Mouse (Mus musculus) left cerebral cortex, adult 2 months (tissue): ENCODE data around the gene Wdr27. TPM values are rescaled to one million over a fixed set of nuclear protein-coding genes. Genes with fewer than 3 reads are reported as not detected.

ENCODE experiments used
- DNase-seq, 2 experiments: peaks; one replicate each; pipeline ENCODE4 v3.0.0; 2021 to 2022; ENCODE audit warnings: low spot score in 2 of 2, mixed read lengths in 1 of 2; ENCODE audit errors: extremely low spot score in 1 of 2
- H3K27ac ChIP-seq: fragments of 200-600 bp; 2 replicates; pipeline ENCODE4 v1.8.1; 2022
- H3K4me3 ChIP-seq: fragments of 200-600 bp; 2 replicates; pipeline ENCODE4 v1.8.1; 2022
- CTCF ChIP-seq: fragments of 200-600 bp; IDR thresholded peaks from 2 replicates; pipeline ENCODE4 v1.8.1; 2022; ENCODE audit warnings: antibody characterized with exemption, mild to moderate bottlenecking, moderate library complexity
- intact Hi-C: fragments of 180-260 bp; cut with DNase I; formaldehyde crosslinking; loops from one replicate; pipeline ENCODE4 v1.15.1; 2025
- total RNA-seq, 2 experiments: library from RNA; stranded (reverse); gene quantifications; 2 replicates each; pipeline ENCODE4 v1.2.3; 2021

Wdr27 gene
- total RNA-seq, 2 experiments from 2014 or later: 2.7 to 3.6 TPM

DNA sequence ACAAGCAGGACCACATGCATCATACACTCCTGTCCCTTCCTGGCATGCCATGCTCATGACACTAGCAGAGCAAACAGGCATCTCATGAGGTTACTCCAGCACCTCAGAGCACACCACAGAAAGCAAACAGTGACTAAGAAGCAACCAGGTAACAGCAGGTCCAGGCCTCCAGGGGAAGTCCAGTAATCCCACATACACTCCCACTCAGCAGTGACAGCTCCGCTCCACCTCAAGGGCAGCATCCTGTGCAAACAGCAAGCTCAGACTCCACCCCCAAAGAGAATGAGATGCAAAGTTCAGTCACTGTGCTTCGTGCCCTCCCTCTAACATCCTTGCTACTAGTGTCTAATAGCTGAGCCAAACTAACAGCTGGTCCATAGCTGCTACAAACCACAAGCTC, 56.0 kb downstream of the Wdr27 start:
- no peak overlapping the region for H3K27ac ChIP-seq
- intact Hi-C loops: no loop called here
- TF ChIP-seq CTCF: no peak
- no peak overlapping the region for H3K4me3 ChIP-seq
- no peak for DNase-seq

DNA sequence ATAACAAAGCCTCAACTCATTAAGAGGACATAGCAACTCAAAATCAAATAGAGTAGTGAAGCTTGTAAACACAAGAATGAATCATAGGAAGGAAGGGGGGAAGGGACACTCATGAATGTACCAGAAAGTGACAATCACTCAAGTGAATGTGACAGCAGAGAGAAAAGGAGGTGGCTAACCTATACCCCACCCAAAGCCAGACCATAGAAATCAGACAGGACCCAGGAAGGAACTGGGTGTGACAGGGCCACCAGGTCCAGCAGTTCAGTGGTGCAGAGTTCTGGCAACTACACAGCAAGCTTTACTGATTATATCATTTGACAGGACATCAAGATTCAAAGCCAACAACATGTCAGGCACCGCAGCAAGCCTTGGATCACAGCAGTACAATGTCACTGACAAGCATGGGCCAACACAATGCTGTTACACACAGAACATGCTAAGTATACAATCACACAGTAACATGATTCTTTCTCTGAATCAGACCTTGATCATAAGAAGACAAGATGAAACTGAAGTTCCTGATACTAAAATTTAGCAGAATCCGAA, 68.2 kb downstream of the Wdr27 start:
- intact Hi-C loops: no loop called here
- Histone ChIP-seq H3K4me3 (no peak overlapping the region), H3K27ac (no peak overlapping the region)
- no peak for TF ChIP-seq CTCF
- no peak for DNase-seq

DNA sequence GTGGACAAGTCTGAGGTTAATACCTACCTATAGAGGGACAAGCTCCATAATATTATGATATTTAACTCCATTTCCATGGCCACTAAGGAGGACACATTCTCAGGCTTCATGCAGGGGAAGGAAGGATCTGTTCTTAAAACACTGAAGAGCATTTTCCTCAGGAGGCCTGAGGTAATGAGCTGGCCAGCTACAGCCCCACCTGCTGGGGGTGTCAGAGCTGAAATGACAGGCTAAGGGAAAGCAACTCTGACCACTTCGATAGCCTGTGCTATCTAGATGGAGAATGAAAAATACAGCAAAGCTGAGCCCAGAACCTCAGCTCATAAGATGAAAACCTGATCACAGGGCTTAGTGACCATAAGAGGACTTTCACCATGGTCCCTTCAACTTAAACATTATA, 82.7 kb downstream of the Wdr27 start:
- no peak for DNase-seq
- intact Hi-C loops: no loop called here
- no peak; the same call in 1 of the 2 replicates for TF ChIP-seq CTCF
- Histone ChIP-seq H3K4me3 (no peak overlapping the region), H3K27ac (no peak overlapping the region)

DNA sequence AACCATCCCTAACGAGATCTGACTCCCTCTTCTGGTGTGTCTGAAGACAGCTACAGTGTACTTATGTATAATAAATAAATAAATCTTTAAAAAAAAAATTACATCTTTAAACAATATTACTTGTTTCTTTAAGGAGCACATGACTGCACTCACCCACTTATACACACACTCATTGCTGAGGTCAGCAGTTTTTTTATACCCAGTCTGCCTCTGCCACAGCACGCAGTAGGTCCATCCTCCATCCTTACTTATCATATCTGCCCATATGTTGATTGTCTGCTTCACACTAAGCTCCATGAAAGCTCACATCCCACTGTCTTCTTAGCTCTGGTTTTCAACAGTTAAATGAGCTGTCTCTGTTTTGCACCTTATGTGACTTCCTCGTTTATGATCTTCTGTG, 95.2 kb downstream of the Wdr27 start:
- H3K4me3 ChIP-seq: no peak overlapping the region
- no peak for TF ChIP-seq CTCF
- DNase-seq: no peak
- H3K27ac ChIP-seq: no peak overlapping the region
- intact Hi-C loops: no loop called here

DNA sequence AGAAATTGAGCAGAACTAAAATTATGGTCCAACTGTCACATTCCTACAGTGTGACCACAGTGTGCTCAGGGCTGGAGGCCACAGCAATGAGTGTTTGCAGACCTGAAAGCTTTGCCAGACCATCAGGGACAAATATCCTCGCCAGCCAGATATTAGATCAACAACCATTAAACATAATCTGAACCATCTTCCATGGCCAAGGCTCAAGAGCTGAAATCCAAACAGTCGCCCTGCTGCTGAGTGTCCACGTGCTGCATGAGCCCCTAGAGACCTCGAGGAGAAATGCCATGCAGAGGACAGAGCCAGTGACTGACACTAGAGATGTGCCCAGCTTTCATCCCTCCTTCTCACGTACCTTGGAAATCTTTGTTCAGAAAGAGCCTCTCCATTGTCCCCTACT, 96.1 kb downstream of the Wdr27 start:
- TF ChIP-seq CTCF: no peak
- intact Hi-C loops: no loop called here
- H3K27ac ChIP-seq: no peak overlapping the region
- H3K4me3 ChIP-seq: no peak overlapping the region
- no peak for DNase-seq

DNA sequence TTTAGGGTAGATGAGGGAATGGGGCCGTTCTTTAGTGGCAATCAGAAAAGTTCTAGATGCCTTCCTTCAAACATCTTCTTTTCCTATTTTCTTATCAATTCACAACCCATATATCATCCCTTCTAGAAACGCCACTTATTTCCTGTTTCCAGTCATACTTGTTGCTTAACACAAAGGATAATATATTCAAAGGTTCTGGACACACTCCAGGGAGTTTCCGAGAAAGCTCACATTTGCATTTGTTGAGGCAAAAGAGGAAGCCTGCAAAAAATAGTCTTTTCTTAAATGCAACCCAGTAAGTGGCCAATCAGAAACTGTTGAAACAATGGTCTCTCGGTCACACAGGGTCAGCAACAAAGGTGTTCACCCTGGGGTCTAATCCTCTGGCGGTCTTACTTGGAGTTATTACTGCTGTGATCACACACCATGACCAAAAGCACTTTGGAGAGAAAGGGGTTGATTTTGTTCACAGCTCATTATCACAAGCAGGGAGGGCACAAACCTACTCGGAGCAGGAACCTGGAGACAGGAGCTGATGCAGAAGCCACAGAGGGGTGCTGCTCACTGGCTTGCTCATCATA, 116.2 kb downstream of the Wdr27 start:
- no peak for DNase-seq
- H3K27ac ChIP-seq: no peak overlapping the region
- no peak overlapping the region for H3K4me3 ChIP-seq
- no peak for TF ChIP-seq CTCF
- intact Hi-C loops: no loop called here

DNA sequence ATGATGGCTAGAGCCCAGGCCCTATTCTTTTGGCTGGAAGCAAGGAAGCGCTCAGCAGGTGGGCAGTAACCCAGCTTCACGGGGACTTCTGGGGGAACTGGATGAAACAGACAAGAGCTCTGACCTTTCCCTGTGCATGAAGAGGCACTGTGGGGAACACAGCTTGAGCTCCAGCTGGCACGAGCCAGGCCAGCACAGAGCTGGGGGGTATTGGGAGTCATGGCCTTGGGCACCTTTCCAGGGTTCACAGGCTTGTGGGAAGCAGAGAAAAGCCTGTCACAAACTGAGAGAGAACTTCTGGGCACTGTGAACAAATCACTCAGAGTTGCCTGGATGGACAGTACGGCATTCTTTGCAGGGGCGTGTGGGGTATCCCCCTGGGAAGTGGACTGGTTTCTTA, 118.0 kb downstream of the Wdr27 start:
- no peak for DNase-seq
- no peak overlapping the region for H3K4me3 ChIP-seq
- intact Hi-C loops: no loop called here
- TF ChIP-seq CTCF: no peak
- no peak overlapping the region for H3K27ac ChIP-seq

DNA sequence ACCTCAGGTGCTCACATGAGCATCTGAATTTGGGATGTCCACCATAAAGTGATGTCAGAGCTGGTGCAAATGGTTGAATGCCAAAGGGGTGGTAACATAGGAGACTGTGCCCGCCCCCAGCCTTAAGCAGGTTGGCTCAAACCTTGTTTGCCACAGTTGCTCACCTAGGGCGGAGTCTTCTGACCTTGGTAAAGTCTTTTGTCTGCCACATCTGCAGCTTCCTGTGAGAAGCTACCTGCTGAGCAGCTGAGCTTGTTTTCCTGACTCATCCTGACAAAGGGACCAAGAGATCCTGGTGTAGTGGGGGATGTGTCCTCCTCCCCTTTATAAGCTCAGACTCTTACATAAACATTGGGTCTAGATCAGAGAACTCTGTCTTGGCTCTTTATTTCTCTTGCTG, 125.0 kb downstream of the Wdr27 start:
- intact Hi-C loops: no loop called here
- no peak for DNase-seq
- Histone ChIP-seq H3K4me3 (no peak overlapping the region), H3K27ac (no peak overlapping the region)
- TF ChIP-seq CTCF: no peak

DNA sequence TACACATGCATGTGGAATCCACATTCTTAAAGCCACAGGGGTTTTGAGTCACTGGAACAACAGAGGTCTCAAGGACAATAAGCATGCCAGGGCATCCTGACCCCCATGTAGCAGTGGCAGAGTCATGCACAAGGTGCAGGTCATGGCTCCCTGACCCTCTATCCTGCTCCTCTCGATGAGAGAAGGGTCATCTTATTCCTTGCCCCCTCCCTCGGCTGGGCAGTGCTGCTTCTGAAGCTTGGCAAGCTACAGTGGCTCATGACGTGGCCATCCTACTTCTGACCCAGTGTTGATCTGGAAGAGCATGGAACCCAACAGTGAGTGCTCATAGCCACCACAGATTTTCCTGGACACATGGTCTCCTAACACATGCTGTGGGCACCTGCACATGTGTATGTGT, 126.9 kb downstream of the Wdr27 start:
- Histone ChIP-seq H3K4me3 (no peak overlapping the region), H3K27ac (no peak overlapping the region)
- DNase-seq: no peak
- no peak for TF ChIP-seq CTCF
- intact Hi-C loops: no loop called here

DNA sequence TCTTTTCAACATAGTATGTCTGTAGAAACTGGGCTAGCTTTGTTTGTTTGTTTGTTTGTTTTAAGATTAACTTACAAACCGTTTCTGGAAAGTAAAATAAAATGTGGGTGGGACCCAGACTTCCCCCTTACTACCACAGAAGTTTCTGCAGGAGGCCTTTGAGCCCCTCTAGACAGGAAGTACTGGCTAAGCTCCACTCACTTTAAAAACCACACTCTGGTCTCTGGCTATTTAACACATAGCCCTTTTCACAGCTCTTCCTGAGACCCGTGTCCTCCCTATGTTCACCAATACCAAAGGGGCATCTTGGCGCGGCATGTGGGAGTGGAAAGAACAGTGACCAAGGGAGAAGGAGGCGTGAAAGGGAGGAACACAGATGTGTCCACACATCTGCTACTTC, 127.7 kb downstream of the Wdr27 start:
- no peak for TF ChIP-seq CTCF
- no peak for DNase-seq
- intact Hi-C loops: no loop called here
- H3K27ac ChIP-seq: no peak overlapping the region
- no peak overlapping the region for H3K4me3 ChIP-seq

DNA sequence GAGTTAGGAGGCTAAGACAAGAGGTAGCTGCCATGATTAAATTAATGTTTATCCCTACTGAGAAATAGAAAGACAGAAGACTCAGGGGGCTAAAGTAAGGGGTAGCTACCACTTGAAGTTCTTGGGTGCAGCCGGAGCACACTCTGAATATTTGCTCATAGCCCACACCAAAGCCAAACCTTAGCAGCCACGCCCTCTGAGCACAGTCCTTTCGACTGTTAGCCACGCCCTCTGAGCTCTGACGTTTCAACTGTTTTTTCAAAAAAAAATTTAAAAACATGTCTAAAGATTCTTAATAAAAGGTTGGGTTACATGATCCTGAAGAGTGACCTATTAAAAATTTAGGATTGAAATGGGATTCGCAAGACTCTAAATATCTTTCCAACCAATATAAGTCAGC, 130.3 kb downstream of the Wdr27 start:
- DNase-seq: no peak
- Histone ChIP-seq H3K4me3 (no peak overlapping the region), H3K27ac (no peak overlapping the region)
- no peak for TF ChIP-seq CTCF
- intact Hi-C loops: no loop called here

DNA sequence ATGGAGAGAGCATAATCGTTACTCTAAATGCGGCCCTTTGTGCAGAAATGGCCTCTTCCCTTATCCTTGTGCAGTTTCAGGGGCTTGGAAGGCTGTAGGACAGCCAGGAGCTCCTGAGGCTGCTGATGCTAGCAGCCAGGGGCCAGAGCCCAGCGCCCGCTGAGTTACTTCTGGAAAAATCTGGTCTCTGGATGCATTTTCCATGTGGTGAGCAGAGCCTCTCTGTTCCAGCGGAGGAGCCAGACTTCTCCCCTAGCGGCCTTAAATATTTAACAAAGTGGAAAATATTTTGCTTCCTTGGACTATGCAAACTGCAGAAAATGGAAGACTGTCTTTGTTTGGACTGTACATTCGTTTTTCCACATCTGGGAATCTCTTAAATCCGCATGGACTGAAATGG, 130.9 kb downstream of the Wdr27 start:
- no peak for TF ChIP-seq CTCF
- intact Hi-C loops: no loop called here
- Histone ChIP-seq H3K27ac (no peak overlapping the region), H3K4me3 (no peak overlapping the region)
- no peak for DNase-seq

DNA sequence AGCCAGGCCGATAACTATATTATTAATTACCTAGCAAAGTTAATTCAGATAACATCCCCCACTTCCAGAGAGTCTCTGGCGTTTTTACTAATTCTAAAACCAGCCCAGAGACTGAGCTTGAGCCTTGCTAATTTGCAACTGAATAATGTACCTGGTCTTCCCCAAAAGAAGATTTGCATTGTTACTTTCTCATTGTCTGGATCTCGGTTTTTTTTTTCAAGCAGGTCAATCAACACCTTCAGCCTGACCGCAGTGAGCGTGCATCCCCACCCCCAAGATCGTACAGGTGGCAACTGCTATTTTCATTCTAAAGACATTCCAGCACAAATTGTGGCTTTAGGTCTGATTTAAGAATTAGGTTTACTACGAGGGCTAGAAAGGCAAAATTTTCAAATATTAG, 136.2 kb downstream of the Wdr27 start:
- Histone ChIP-seq H3K27ac (no peak overlapping the region), H3K4me3 (no peak overlapping the region)
- no peak for DNase-seq
- no peak for TF ChIP-seq CTCF
- intact Hi-C loops: no loop called here
